Mouse (Mus musculus): ENCODE results near the gene Slc22a23. TPM values are rescaled to one million over a fixed set of nuclear protein-coding genes. Genes with fewer than 3 reads are reported as not detected.
A peak's percentile ranks its signal among the peaks of the same experiment; 100 is the strongest.

Gene Slc22a23
- total and polyA plus RNA-seq, 2 experiments from 2014 or later, result 10.3 to 87.9 TPM

DNA sequence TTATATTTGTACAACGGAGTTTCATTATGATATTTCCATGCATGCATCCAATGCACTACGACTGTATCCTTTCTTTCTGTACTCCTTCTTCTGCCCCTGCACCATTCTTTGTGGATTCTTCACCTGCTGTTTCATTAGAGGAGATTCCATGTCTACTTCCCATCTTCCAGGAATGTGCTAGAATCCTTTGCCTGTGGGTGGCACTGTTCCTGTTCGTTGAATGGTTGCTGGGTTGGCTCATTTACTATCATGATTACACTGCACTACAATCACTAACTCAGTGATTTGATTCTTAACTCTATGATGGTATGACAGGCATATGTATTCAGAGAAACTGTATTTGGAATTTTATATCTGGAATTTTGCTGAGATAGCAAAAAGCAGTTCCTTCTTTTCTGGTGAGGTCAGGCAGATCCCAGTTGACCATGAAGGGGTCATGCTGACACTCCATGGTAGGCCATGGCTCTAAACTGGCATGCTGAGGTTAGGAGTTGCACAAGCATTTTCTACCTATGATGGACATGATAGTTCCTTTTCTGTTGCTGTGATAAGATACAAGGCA is 187.3 kb downstream of the Slc22a23 start:
- ATAC-seq (no peak), DNase-seq (no peak)
- H3K27me3 ChIP-seq (ENCODE audit: insufficient read depth, low read length), result no peaks in the 10 kb centered on the region
- H3K4me2 ChIP-seq (ENCODE audit: low read depth), result no peak overlapping the region
- H3K4me1 ChIP-seq (ENCODE audit: insufficient read depth), result peaks cover 13% of the 10 kb centered on the region
- H3K9ac ChIP-seq, result no peak overlapping the region
- no peak overlapping the region for H3K4me3 ChIP-seq (ENCODE audit: low read depth, low read length)
- TF ChIP-seq CTCF (IDR thresholded peaks at IDR 0.05; ENCODE audit: low read depth), result peak; percentile 54
- H3K9me3 ChIP-seq (ENCODE audit: low read length), result no peaks in the 10 kb centered on the region
- 81% methylated on average over 3 of the region's 3 CpGs for WGBS
- no peaks in the 10 kb centered on the region for H3K36me3 ChIP-seq (ENCODE audit: insufficient read depth)
- H3K27ac ChIP-seq (ENCODE audit: low read depth, low read length), result no peak overlapping the region

DNA sequence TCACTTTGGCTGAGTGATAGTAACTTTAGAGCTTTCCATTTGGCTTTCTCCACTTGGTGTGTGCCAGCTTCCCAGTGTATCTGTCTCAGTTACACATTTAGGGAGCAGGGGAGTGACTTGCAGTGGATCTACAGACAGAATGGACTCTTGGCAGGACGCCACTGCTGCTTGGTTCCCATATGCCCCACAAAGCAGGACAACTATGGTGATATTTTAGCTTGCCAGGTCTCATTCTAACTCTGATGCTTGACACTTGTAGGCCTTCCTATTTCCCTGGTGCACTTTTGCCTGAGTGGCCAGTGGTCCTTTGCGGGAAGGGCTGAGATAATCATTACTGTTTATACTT is 188.2 kb downstream of the Slc22a23 start:
- Histone ChIP-seq H3K9ac (no peak overlapping the region), H3K27ac (ENCODE audit: low read depth, low read length) (0 out of 2 replicates have a peak overlapping the region, but pooled peaks have one; percentile 37), H3K4me2 (ENCODE audit: low read depth) (no peak overlapping the region), H3K4me3 (ENCODE audit: low read depth, low read length) (no peak overlapping the region), H3K36me3 (ENCODE audit: insufficient read depth) (no peaks in the 10 kb centered on the region), H3K4me1 (ENCODE audit: insufficient read depth) (peaks cover 9% of the 10 kb centered on the region; the same call in 1 of the 2 replicates), H3K27me3 (ENCODE audit: insufficient read depth, low read length) (no peaks in the 10 kb centered on the region), H3K9me3 (ENCODE audit: low read length) (no peaks in the 10 kb centered on the region)
- ATAC-seq, result peak; percentile 19
- DNase-seq, result peak; percentile 59
- TF ChIP-seq CTCF (IDR thresholded peaks at IDR 0.05; ENCODE audit: low read depth), result no peak
- 56% methylated on average over 2 of the region's 2 CpGs for WGBS

DNA sequence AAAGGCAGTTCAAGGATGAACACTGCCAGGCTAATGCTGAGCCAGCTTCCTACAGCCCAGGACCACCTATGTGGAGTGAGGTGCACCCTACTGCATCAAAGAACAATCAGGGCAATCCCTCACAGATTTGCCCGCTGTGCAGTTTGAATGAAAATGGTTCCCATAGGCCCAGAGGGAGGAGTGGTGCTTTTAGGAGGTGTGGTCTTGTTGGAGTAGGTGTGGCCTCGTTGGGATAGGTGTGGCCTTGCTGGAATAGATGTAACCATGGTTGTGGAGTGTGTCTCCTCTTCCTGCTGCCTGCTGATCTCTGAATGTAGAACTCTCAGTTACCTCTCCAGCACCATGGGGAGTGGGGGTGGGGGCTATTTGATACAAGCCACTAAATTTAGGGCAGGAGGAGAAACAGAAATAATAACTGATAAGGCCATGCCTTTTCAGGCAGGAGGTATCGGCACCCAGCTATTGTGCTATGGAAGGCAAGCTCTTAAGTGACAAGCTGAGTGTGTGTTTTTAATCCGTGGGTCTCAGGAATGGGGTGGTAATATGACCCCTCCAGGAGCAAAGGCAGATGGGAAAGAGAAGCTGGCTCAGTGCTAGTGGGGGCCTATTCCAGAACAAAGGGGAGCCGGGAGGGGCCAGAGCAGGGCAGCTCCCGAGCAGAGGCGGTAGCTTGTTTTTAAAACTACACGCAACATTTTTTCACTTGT is 188.7 kb downstream of the Slc22a23 start:
- ATAC-seq (peak; percentile 16; the same call in 1 of the 2 replicates), DNase-seq (no peak)
- Histone ChIP-seq H3K9ac (no peak overlapping the region), H3K27me3 (ENCODE audit: insufficient read depth, low read length) (no peaks in the 10 kb centered on the region), H3K4me3 (ENCODE audit: low read depth, low read length) (no peak overlapping the region), H3K4me1 (ENCODE audit: insufficient read depth) (peaks cover 9% of the 10 kb centered on the region; the same call in 1 of the 2 replicates), H3K9me3 (ENCODE audit: low read length) (no peaks in the 10 kb centered on the region), H3K27ac (ENCODE audit: low read depth, low read length) (0 out of 2 replicates have a peak overlapping the region, but pooled peaks have one; percentile 37), H3K36me3 (ENCODE audit: insufficient read depth) (no peaks in the 10 kb centered on the region), H3K4me2 (ENCODE audit: low read depth) (no peak overlapping the region)
- 41% methylated on average over 8 of the region's 8 CpGs for WGBS
- TF ChIP-seq CTCF (IDR thresholded peaks at IDR 0.05; ENCODE audit: low read depth), result no peak

DNA sequence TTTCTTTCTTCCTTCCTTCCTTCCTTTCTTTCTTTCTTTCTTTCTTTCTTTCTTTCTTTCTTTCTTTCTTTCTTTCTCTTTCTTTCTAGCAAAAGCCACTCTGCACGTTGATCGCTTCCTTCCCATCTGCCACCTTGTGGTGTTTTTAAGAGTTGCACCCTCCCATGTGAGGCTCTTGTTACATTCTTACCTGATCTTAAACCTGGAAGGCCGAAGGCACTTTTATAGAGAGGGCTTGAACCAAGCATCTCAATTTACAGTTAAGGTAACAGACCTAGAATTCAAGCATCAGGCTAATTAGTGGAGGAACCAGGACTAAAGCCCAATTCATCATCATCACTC is 190.1 kb downstream of the Slc22a23 start:
- Histone ChIP-seq H3K9ac (peak overlapping the region; percentile 55), H3K4me3 (ENCODE audit: low read depth, low read length) (peak overlapping the region; percentile 25), H3K36me3 (ENCODE audit: insufficient read depth) (no peaks in the 10 kb centered on the region), H3K27ac (ENCODE audit: low read depth, low read length) (peak overlapping the region; percentile 84), H3K4me1 (ENCODE audit: insufficient read depth) (peaks cover 18% of the 10 kb centered on the region), H3K27me3 (ENCODE audit: insufficient read depth, low read length) (no peaks in the 10 kb centered on the region), H3K4me2 (ENCODE audit: low read depth) (peak overlapping the region; percentile 54), H3K9me3 (ENCODE audit: low read length) (no peaks in the 10 kb centered on the region)
- DNase-seq, result peak; percentile 87
- peak; percentile 83 for TF ChIP-seq CTCF (IDR thresholded peaks at IDR 0.05; ENCODE audit: low read depth)
- 23% methylated on average over 3 of the region's 3 CpGs for WGBS
- peak; percentile 46 for ATAC-seq

DNA sequence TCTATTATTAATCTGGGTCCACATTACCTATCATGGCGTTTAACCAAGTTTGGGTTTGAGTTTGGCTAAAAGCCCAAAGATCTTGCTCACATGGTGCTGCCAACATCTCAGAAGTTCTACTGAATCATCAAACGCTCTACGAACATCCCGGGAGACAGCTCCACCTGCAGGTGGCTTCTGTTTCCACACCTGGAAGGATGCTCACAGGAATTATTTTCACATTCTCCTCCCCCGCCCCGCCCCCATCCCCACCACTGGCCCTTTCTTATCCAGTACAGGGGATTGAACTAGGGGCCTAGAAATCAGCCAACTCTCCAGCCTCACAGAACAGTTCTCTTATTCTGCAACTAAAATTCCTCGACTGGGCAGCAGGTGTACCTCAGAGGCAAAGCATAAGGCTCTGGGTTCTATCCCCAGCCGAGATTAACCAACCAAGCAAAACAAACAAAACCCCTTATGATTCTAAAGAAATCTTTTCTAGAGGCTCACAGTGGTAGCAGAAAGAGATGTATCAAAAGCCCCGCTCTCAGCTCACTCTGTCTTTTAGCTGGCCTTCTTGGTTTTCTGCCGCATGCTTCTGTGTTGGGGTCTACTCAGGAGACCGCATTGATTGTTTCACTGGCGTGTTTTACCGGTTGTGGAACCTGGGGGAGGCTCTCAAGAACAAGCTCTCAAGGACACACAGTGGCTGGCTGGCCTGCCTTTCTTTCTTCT is 190.6 kb downstream of the Slc22a23 start:
- Histone ChIP-seq H3K4me1 (ENCODE audit: insufficient read depth) (peaks cover 23% of the 10 kb centered on the region), H3K4me2 (ENCODE audit: low read depth) (peak overlapping the region; percentile 54), H3K27ac (ENCODE audit: low read depth, low read length) (peak overlapping the region; percentile 84), H3K36me3 (ENCODE audit: insufficient read depth) (no peaks in the 10 kb centered on the region), H3K9ac (peak overlapping the region; percentile 55), H3K27me3 (ENCODE audit: insufficient read depth, low read length) (no peaks in the 10 kb centered on the region), H3K4me3 (ENCODE audit: low read depth, low read length) (peak overlapping the region; percentile 25), H3K9me3 (ENCODE audit: low read length) (no peaks in the 10 kb centered on the region)
- DNase-seq (peak; percentile 92), ATAC-seq (peak; percentile 60)
- WGBS, result 21% methylated on average over 13 of the region's 13 CpGs
- peak; percentile 79 for TF ChIP-seq CTCF (IDR thresholded peaks at IDR 0.05; ENCODE audit: low read depth)

DNA sequence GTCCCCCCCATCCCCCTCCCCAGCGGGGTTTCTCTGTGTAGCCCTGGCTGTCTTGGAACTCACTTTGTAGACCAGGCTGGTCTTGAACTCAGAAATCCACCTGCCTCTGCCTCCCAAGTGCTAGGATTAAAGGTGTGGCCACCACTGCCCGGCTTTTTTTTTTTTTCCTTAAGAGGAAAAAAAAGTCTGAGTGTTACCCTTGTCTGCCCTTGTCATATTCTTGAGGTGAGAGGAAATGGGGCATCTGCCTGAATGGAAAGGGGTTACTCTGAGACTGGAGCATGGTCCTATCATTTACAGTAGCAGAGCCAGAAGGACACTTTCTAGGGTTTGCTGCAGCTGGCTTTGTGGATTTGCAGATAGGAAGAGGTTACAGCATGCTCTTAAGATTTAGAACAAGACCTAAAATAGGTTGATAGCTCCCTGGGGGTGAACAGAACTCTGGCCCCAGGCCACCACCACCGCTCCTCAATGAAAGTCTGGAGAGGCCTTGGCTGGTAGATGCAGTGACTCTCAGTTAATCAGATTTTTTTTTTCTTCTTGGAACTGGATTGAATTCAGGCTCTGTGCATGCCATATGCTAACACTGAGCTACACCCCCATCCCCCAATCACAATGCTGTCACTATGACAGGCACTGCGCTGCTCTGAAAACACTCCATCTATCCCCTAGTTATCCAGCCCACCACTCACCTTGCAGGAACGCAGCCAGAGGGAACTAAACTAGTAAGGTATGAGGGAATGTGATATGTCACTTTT is 191.5 kb downstream of the Slc22a23 start:
- H3K27me3 ChIP-seq (ENCODE audit: insufficient read depth, low read length), result no peaks in the 10 kb centered on the region
- DNase-seq, result peak; percentile 75
- H3K9me3 ChIP-seq (ENCODE audit: low read length), result no peaks in the 10 kb centered on the region
- H3K36me3 ChIP-seq (ENCODE audit: insufficient read depth), result no peaks in the 10 kb centered on the region
- H3K27ac ChIP-seq (ENCODE audit: low read depth, low read length), result peak overlapping the region; percentile 84
- ATAC-seq, result peak; percentile 24
- 0 out of 2 replicates have a peak overlapping the region, but pooled peaks have one; percentile 6 for H3K9ac ChIP-seq
- no peak overlapping the region for H3K4me3 ChIP-seq (ENCODE audit: low read depth, low read length)
- H3K4me2 ChIP-seq (ENCODE audit: low read depth), result peak overlapping the region; percentile 54
- 43% methylated on average over 5 of the region's 5 CpGs for WGBS
- peaks cover 25% of the 10 kb centered on the region for H3K4me1 ChIP-seq (ENCODE audit: insufficient read depth)
- no peak for TF ChIP-seq CTCF (IDR thresholded peaks at IDR 0.05; ENCODE audit: low read depth)
